Mouse (Mus musculus) ES-Bruce4 (cell line): ENCODE results near the gene Vangl2.

Experiments
- CTCF ChIP-seq: IDR thresholded peaks from one replicate; pipeline ENCODE4 v1.8.1; 2011; ENCODE audit warnings: low read depth, low read length
- POLR2A ChIP-seq: IDR thresholded peaks from one replicate; pipeline ENCODE4 v1.8.1; 2011; ENCODE audit warnings: low read length; ENCODE audit not compliant: insufficient read depth

GRCm38 (mm10) chr1:172048241-172048734 lies 20.0 kb upstream of the Vangl2 start:
- TF ChIP-seq POLR2A, result no peak
- no peak for TF ChIP-seq CTCF
